Mouse (Mus musculus): ENCODE measurements around the gene Pdpk1.
"Not testable (repeated sequence)": the region's sequence is repeated elsewhere in the genome, so short reads cannot be mapped to it uniquely, and the experiment has no call there.

Gene Pdpk1

DNA sequence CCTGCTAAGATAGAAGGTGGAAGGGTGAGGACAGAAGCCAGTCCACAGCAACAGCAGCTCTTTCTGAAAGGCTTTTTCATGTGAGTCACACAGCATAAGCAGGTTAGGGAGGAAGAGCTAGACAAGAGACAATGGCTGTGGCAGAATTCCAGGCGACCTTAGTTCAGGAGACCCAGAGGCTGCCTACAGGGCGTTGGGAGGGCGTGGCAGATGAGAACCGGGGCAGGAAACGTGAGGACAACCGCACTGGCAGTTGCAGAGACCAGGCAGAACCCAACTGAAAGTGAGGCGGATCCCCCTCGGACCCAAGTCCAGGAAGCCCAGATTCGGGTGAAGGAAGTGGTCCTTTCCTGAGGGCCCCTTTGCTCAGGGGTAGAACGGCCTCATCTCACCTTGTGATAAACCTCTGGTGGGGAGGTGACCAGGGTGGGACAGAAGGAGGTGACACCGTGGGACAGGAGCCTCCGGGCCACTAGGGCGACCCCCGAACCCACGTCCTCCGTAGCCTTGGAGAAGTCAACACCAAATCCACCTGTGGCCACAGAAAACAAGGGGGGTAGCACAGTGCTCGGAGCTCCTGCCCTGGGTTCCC lies 12.0 kb upstream of the Pdpk1 start:
- DNase-seq (ENCODE audit: low spot score) = no peak

DNA sequence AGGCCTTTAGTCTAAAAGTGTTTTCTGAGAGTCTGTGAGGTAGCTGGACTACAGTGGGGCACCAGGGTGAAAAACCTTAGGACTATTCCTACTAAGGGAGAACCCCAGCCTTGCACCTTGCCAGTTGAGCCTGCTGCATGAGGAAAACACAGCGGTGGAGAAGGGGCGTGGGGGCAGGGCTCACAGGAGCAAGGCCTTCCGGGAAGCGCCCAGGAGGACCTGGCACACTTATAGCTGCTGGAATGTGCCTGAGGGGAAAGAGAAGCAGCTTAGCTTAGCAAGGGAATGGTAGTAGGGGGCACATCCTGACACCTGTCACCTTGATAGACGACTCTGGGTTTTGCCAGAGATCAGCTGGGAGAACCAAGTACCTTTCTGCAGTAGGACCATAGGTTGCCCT lies 10.7 kb upstream of the Pdpk1 start:
- DNase-seq (ENCODE audit: low spot score) = no peak

DNA sequence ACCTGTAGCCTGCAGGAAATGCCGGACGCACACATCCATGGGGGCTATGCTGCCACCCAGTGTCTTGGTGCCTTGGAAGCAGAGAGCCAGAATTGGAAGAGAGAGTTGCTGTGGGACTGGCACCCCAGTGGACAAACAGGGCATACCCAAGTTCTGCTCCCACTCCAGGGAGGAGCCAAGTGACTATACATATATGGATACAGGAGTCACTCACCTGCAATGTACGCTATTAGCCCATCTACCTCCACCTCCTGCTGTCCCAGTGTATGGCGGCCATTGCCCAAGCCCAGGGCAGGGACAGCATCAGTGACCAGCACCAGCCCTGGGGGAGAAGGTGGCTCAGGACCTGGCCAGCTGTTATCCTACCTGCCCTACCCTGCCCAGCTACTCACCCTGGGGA lies 6.8 kb upstream of the Pdpk1 start:
- DNase-seq (ENCODE audit: low spot score) = no peak

DNA sequence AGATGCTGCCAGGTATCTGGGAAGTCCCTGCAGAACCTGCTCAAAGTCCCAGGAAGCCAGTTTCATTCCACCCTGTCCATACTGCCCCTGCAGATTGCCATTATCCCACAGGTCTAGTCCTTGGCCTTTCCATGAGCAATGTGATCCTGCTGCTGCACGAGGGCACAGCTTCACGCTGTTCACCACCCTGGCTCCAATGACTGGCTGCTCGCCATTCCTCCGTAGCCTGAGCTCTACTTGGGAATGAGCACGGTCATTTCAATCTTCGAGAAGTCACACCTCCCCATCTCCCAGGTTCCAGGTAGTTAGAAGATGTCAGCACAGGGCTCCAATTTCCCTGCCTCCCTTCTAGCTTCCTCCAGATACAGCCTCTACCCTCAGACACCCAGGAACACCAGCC lies 6.4 kb upstream of the Pdpk1 start:
- no peak for DNase-seq (ENCODE audit: low spot score)

DNA sequence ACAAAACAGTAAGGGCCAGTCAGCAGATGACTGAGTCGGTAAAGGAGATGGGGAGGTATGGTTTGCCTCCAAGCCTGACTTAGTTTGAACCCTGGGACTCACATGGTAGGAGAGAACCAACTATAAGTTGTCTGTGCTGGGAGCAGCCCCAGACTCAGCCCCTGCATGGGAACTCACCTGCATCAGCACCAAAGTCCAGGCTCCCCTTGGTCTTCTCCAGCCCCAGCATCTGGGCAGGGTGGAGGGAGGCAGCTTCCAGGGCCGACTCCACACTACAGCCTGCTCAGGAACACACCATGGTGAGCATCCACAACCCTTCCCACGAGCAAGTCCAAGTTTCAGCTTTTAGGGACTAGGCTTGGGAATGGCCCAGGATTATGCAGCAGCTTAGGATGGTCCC lies 5.7 kb upstream of the Pdpk1 start:
- no peak for DNase-seq (ENCODE audit: low spot score)

DNA sequence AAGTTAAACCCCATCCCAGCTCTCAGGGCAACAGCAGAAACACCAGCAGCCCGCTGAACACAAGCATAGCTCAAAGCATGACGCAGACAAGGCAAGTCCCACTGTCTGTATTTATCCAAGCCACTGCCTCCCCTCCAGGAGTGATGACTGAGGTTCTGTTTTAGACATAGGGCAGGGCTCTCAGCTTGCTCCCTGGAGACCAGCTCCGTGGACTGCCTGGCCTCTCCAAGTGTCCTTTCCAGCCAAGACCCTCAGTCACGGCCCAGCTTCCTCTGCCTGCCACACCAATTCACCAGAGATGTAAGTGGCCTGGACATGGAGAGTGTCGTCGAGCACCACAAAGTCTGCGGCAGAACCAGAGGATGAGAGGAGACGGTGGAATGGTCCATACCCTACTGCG lies 5.0 kb upstream of the Pdpk1 start:
- no peak for DNase-seq (ENCODE audit: low spot score)

DNA sequence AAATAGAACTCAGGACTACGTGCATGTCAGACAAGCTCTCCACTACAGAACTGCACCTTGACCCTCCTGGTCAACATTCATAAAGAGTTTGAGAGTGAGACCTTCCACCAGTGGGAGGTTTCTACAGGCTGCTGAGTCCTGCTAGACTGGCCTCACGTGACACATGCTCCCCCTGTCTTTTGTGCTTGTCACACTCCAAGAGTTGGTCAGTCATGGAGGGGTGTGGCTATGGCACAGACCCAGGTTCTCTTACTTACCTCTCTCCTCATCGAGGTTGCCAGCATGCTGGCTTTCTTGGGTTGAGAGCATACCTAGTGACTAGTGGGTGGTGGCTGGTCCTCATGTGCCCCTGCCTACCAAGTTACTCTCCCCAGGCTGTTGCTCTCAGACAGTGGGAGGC lies 3.7 kb upstream of the Pdpk1 start:
- no peak for DNase-seq (ENCODE audit: low spot score)

DNA sequence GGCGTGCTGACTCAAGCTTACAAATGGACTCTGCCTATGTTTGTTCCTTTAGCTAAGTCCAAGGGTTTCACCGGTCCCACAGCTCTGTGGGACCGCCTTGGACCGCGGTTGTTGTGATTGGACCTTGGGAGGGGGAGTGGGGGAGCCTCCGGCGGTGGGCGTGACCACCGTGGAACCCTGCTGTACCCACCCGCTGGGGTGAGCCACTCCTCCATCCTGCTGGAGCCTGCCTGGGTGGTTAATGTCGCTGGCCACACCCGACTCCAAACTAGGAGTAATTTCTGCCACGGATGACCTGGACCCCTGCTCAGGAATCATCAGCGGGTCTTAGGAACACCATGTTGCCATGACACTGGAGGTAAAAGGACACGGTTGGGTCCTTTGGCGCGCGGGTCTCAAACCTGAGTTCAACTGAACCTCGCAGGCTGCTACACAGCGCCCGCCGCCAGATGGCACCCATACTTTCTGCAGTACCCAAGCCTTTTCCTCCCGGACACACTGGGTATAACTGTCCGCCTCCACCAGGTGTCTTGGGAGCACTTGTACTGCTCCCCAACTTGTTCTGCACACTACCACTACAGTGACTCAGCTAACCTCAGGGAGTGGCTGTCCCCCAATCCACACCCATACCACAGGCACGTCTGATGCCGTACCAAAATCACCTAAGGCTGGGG lies 1.3 kb upstream of the Pdpk1 start:
- DNase-seq (ENCODE audit: low spot score) = peak; percentile 83

DNA sequence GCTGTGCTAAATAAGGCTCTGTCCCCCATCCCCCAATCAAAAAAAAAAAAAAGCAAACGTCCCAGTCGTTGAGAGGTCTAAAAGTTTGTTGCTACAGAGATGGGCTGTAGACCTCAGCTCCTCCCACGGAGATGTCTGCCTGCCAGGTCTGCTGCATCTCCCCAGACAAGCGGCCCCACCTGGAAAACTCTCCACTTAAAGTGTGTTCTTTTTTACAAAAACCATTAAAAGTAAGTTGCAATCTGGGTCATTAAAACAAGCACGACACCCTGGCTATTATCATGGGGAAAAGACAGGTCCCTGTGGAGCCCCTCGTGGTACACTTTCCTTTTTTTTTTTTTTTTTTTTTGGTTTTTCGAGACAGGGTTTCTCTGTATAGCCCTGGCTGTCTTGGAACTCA lies 658 bp upstream of the Pdpk1 start:
- DNase-seq (ENCODE audit: low spot score) = no peak

DNA sequence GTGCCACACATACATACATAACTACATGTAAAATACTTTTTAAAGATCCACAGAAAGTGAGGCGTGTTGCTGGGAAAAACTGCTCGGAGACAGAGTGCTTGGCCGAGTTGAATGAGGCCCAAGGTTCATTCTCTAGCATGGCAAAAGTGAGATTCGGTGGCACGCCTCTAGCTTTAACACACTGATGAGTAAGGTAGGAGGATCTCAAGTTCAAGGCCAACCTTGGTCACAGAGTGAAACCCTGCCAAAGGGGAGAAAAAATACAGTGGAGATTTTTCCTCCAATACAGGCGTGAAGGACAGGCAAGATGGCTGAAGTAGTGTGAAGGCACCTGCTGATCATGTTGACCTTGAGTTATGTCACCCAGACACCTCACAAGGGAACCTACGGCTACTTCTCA lies 1.3 kb downstream of the Pdpk1 start:
- no peak for DNase-seq (ENCODE audit: low spot score)

DNA sequence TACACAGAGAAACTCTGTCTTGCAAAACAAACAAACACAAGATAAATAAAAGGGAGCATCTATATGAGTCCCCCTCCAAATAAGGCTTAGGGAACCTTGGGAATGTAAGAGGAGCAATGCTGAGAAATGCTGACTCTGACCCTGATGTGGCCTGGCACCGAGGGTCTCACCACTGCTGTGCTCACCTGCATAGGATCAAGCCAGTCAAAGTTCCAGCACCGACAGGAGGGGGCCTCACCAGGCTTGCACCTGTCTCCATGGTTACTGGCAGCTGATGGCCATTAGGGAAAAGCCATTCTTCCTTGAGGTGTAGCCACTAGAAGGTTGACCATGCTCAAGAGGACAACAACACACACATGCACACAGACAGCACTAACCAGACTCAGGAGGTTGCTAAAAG lies 7.8 kb downstream of the Pdpk1 start:
- DNase-seq (ENCODE audit: low spot score) = no peak

DNA sequence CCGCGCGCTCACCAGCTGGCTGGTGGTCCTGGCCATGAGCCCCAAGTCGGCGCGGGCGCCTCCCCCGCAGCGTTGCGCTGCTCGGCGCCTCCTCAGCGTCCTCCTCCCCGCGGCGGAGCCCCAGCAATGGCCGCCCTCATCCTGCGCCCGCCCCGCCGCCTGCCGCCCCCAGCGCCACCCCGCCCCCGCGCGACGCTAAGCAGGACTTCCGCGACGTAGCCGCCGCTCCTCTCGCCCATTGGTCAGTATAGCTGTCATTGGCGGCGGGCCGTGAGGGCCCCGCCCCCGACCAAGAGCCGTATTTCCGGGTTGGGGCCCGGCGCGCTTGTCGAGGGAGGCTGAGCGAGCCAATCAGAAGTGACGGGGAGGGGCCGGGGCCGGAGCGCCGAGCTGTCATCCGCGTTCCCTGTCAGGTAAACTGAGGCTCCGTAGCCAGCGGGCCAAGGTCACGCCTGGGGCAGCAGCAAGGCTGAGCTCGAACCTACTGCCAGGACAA lies 9.3 kb downstream of the Pdpk1 start:
- DNase-seq (ENCODE audit: low spot score) = peak; percentile 98

DNA sequence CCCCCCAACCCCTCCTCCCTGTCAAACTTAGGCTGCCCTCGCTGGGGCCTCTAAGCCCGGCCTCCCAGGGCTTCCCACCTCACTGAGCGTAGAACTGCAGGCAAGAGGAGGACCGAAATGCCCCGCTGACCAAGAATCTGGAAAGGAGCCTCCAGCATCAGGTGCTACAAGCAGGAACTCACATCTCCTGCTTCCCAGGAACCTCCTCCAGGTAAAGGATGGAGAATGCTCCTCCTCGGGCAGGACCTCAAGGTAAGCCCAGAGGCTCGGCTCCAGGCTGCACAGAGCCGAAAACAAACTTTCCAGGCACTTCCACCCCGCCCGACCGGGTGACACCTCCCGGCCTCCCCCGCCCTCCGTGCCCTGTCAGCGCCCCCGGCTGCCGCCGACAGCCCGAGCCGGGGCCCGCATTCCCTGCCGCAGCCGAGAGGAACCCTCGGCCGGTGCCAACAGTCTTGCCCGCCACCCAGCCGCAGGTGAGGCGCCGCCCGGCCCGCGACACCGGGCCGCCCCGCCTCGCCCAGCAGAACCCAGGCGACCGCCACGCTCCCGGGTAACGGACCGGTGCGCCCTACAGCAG lies 9.8 kb downstream of the Pdpk1 start:
- DNase-seq (ENCODE audit: low spot score) = no peak

DNA sequence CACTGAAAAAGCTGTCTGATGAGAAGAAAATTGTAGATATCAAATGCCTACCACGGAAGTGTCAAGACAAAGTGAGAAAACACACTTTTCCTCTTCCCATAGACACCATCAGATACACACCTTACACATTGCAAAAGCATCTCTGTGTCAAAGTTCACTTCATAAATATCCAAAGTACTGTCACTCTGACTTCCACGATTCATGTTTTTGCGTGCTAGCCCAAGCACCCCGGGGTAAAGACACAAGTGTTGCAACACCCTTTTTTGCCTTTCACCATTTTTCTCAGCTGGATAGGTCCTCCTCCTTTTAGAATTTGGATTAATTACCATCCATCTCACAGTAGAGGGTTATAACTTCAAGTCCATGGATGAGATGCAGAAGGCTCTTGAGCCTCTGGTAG lies 10.8 kb downstream of the Pdpk1 start:
- DNase-seq (ENCODE audit: low spot score) = no peak

DNA sequence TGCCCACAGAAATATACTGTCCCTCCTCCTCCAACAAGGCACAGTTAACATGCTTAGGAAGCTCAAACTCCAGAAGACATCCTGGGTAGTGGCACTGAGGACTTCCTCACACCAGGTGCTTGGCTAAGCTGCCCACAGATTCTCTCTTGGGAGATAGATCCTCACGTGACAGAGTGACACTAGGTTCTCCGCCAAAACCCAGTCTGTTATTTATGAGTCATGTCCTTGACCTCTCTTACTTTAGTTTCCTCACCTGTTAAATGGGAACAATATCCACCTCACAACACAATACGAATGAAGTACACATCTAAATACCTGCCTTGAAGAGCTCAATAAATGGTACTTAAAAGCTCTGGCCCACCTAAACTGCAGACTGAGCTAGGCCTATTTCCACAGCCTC lies 11.5 kb downstream of the Pdpk1 start:
- no peak for DNase-seq (ENCODE audit: low spot score)

DNA sequence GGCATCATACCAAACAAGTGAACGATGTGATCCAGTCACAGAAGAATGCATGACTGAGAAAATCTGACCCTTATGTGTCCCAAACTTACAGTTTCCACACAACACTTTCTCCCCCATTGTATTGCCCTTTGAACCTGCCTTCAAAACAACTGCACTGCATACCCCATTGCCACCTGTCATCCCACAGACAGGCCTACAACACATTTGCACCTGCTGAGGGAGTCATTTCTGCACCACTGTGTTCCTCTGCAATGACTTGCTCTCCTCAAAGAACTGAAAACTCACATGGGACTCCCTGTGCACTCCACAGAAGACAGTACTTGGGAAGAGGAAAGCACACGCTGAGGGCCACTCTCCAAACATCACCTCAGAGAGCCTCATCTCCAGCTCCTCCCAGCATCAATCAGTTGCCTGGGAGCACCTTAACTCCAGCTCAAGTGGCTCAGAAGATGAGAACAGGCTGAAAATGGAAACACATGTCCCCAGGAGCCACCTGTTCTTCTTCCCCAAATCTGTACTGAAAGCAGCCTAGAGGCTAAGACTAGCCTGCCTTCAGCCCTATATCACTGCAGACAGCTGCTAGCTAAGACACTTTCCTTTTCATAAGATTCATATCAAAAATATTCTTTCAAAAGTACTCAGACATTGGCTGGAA lies 13.4 kb downstream of the Pdpk1 start:
- no peak for DNase-seq (ENCODE audit: low spot score)

DNA sequence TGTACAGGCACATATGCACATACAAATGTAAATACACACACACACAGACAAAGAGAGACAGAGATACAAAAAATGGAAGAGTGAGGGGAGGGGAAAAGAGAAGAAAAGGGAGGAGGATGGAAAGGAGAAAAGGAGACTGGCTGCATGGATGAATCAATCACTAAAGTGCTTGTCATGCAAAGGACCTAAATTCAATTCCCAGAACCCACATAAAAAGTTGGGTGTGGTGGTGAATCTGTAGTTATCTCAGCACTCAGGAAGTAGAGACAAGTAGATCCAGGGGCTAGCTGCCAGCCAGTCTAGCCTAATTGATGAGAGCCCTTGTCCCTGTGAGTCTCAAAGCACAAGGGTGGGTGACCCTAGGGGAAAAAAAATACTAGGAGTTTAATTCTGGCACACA lies 16.7 kb downstream of the Pdpk1 start:
- no peak for DNase-seq (ENCODE audit: low spot score)

DNA sequence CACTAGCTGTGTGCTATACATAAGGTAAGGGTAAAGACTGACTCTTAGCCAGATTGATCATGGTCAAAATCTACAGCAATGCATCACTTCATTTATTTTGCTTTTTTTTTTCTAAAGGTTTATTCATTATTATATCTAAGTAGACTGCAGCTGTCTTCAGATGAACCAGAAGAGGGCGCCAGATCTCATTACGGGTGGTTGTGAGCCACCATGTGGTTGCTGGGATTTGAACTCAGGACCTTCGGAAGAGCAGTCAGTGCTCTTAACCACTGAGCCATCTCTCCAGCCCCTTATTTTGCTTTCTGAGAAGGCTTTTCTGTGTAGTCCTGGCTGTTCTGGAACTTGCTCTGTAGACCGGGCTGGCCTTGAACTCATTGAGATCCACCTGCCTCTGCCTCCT lies 17.8 kb downstream of the Pdpk1 start:
- not testable (repeated sequence) for DNase-seq (ENCODE audit: low spot score)

DNA sequence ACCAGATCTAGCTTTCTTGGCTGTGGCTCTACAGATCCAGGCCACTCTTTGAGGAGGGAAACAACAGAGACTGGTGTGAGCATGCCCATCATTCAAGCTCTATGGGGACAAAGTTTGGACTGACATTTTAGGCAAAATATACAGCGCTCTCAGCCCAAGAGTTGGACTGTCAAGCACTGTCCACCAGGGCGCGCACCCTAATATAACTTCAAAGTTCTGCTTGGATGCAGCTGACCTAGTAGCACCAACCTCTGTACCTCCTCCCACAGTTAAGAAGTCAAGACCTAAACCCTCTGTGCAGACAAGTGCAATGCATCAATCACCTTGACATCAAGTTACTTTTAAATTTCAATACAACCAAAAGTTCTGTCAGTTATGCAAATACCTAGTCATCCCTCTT lies 19.2 kb downstream of the Pdpk1 start:
- DNase-seq (ENCODE audit: low spot score) = no peak

DNA sequence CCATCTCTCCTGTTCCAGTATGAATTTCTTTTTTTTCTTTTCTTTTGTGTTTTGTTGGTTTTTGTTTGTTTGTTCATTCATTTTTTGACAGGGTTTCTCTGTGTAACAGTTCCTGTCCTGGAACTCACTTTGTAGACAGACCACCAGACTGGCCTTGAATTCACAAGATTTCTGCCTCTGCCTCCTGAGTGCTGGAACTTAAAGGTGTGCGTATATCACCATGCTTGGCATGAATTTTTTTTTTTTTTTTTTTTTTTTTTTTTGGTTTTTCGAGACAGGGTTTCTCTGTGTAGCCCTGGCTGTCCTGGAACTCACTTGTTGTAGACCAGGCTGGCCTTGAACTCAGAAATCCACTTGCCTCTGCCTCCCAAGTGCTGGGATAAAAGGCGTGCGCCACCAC lies 21.5 kb downstream of the Pdpk1 start:
- DNase-seq (ENCODE audit: low spot score) = not testable (repeated sequence)

DNA sequence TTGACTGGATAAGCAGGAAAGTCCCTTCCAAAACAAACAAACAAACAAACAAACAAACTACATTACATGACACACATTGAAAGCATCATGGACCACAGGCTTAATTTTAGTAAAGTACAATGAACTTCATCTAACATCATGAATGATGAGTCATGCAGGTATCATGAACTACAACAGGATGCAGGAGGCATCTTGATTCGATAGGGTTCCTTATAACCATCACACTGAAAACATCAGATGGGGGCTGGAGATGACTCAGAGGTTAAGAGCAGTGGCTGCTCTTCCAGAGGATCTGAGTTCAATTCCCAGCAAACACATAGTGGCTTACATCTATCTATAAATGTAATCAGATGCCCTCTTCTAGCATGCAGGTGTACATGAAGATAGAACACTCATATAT lies 23.1 kb downstream of the Pdpk1 start:
- no peak for DNase-seq (ENCODE audit: low spot score)

DNA sequence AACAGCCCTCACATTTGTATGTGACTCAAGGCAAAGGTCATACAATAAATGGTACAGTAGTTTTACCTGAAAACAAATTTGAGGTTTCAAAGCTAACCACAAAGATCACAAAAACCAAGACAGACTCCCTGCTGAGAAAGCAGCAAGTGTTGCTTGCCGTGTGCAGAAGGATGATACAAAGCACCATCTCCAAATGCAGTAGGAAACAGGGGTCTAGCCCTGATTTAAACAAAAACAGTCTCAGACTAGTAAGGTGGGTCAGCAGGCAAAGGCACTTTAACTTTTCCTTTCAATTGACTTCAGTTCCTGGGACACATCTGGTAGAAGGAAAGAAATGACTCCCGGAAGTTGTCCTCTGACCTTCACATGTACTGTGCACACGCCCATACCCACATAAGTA lies 23.9 kb downstream of the Pdpk1 start:
- no peak for DNase-seq (ENCODE audit: low spot score)

DNA sequence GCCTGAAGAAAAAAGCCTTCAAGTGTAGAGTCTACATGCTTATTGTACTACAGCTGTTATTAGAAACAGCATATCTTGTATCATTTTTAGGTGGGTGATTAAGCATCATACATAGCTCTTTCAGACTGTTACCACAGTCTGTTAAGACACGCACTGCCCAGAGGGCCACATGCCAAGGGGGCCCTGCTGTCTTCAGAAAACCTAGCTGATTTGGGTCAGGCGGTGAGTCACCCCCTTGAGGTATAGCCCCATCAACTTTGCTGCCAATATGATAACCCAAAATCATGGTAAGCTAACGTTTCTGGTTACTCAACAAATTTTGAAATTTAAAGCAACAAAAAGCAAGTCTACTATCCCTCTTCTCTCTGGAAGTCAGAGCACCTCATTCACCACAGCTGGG lies 31.3 kb downstream of the Pdpk1 start:
- DNase-seq (ENCODE audit: low spot score) = no peak
